Mouse (Mus musculus) lung, postnatal 0 days (tissue): ENCODE measurements around the gene Elp5.

Source experiments
- CTCF ChIP-seq: IDR thresholded peaks from 2 replicates; pipeline ENCODE4 v1.5.1; 2016; ENCODE audit warnings: antibody characterized with exemption, mild to moderate bottlenecking
- EP300 ChIP-seq: IDR thresholded peaks from 2 replicates; pipeline ENCODE4 v1.6.1; 2016; ENCODE audit warnings: antibody characterized with exemption, mild to moderate bottlenecking, control low read depth

DNA sequence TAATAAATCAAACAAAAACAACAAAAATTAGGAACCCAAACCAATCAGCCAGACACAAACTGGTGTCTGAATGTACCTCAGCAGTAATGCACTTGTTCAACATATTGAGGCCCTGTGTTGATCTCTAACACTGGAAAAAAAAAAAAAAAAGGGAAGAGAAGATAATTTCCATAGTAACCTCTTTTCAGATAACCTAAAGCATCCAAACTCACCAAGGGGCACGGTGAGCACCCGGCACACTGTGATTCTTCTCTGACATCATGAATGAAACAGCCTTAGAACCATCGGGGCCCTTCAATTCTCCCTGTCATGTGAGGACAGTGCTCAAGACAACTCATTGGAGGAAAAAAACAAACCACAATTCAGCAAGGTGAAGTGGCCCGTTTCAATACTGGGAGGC, 52.6 kb downstream of the Elp5 start:
- TF ChIP-seq CTCF (no peak), EP300 (no peak)
